Mouse (Mus musculus) retina, adult 2 months (tissue): ENCODE results near the gene B4galnt3.

Source experiments
- DNase-seq: peaks from one replicate; pipeline ENCODE4 v3.0.0-alpha.2; 2012; ENCODE audit warnings: low read depth, low spot score

B4galnt3 gene

GRCm38 (mm10) chr6:120274887-120275286 is 19.5 kb downstream of the B4galnt3 start:
- DNase-seq: no peak

GRCm38 (mm10) chr6:120274181-120274580 is 20.2 kb downstream of the B4galnt3 start:
- DNase-seq: no peak

GRCm38 (mm10) chr6:120264151-120264550 is 30.2 kb downstream of the B4galnt3 start:
- DNase-seq: no peak

- no peak for DNase-seq
These were observed 30.8 kb downstream of the B4galnt3 start for GRCm38 (mm10) chr6:120263608-120264007.

- DNase-seq: no peak
These were observed 31.4 kb downstream of the B4galnt3 start for GRCm38 (mm10) chr6:120262886-120263531.

- no peak for DNase-seq
These were observed 34.9 kb downstream of the B4galnt3 start for GRCm38 (mm10) chr6:120259481-120259880.

GRCm38 (mm10) chr6:120256431-120256935 is 37.9 kb downstream of the B4galnt3 start:
- no peak for DNase-seq

- no peak for DNase-seq
These were observed 38.7 kb downstream of the B4galnt3 start for GRCm38 (mm10) chr6:120255701-120256100.

GRCm38 (mm10) chr6:120255144-120255543 is 39.2 kb downstream of the B4galnt3 start:
- no peak for DNase-seq

GRCm38 (mm10) chr6:120254640-120255039 is 39.7 kb downstream of the B4galnt3 start:
- DNase-seq: no peak

GRCm38 (mm10) chr6:120252741-120253140 is 41.6 kb downstream of the B4galnt3 start:
- no peak for DNase-seq

- DNase-seq: no peak
These were observed 43.3 kb downstream of the B4galnt3 start for GRCm38 (mm10) chr6:120251010-120251409.

GRCm38 (mm10) chr6:120249831-120250230 is 44.5 kb downstream of the B4galnt3 start:
- DNase-seq: no peak

GRCm38 (mm10) chr6:120246676-120247075 is 47.7 kb downstream of the B4galnt3 start:
- DNase-seq: no peak

GRCm38 (mm10) chr6:120243250-120243649 is 51.1 kb downstream of the B4galnt3 start:
- no peak for DNase-seq

GRCm38 (mm10) chr6:120242530-120242929 is 51.8 kb downstream of the B4galnt3 start:
- no peak for DNase-seq

- no peak for DNase-seq
These were observed 52.9 kb downstream of the B4galnt3 start for GRCm38 (mm10) chr6:120241453-120241852.

GRCm38 (mm10) chr6:120240461-120240860 is 53.9 kb downstream of the B4galnt3 start:
- no peak for DNase-seq

- DNase-seq: no peak
These were observed 58.5 kb downstream of the B4galnt3 start for GRCm38 (mm10) chr6:120235874-120236273.

- DNase-seq: no peak
These were observed 61.5 kb downstream of the B4galnt3 start for GRCm38 (mm10) chr6:120232885-120233284.

GRCm38 (mm10) chr6:120230441-120230840 is 63.9 kb downstream of the B4galnt3 start:
- DNase-seq: no peak

- DNase-seq: no peak
These were observed 64.6 kb downstream of the B4galnt3 start for GRCm38 (mm10) chr6:120229806-120230205.

GRCm38 (mm10) chr6:120227068-120227467 is 67.3 kb downstream of the B4galnt3 start:
- DNase-seq: no peak

GRCm38 (mm10) chr6:120225355-120225754 is 69.0 kb downstream of the B4galnt3 start:
- no peak for DNase-seq
